Mouse (Mus musculus) central nervous system, embryonic 18 days (tissue): ENCODE results near the gene Nagpa. TPM values are rescaled to one million over a fixed set of nuclear protein-coding genes. Genes with fewer than 3 reads are reported as not detected.

ENCODE experiments used
- polyA plus RNA-seq: library from polyadenylated mRNA; depleted of rRNA; stranded (reverse); fragments of >200 nt; gene quantifications from 2 replicates; pipeline ENCODE4 v1.2.3, GENCODE M21; 2012; rRNA removed

Nagpa gene
- 9.6 and 10.4 TPM in 2 replicates for polyA plus RNA-seq

DNA sequence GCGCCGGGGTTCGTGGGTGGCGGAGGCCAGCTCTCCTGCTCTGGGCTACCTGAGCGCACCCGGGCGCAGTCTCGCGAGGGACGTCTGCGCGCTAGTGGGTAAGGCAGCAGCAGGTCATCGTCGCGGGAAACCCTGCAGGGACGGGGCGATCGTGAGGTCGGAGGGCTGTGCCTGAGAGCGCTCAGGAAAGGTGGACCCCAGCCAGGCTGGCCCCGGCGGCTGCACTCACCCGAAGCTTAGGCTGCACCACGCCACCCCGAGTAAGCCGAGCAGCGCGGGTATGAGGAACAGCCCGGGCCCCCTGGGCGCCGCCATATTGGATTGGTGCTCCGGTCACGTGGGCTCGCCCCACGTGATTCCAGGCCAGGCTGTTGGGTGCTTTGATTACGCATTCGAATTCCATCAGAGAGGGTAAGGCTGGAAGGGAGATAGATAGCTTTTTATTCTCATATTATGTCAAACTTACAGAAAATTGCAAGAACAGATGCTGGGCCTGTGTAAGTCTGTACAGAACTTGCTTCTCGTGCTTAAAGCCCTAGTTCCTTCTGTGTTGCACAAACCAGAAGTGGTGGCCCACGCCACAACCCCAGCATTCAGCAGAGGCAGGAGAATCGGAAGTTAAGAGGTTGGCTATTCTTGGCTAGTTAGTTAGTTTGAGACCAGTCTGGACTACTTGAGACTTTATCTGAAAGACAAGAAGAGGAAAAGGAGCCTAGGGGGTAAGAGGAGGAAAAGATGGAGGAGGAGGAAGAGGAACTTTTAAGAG lies at the start of gene Nagpa:
Gene Nagpa (minus strand): TSS at position 345 of the 766 bp plus-strand sequence.

DNA sequence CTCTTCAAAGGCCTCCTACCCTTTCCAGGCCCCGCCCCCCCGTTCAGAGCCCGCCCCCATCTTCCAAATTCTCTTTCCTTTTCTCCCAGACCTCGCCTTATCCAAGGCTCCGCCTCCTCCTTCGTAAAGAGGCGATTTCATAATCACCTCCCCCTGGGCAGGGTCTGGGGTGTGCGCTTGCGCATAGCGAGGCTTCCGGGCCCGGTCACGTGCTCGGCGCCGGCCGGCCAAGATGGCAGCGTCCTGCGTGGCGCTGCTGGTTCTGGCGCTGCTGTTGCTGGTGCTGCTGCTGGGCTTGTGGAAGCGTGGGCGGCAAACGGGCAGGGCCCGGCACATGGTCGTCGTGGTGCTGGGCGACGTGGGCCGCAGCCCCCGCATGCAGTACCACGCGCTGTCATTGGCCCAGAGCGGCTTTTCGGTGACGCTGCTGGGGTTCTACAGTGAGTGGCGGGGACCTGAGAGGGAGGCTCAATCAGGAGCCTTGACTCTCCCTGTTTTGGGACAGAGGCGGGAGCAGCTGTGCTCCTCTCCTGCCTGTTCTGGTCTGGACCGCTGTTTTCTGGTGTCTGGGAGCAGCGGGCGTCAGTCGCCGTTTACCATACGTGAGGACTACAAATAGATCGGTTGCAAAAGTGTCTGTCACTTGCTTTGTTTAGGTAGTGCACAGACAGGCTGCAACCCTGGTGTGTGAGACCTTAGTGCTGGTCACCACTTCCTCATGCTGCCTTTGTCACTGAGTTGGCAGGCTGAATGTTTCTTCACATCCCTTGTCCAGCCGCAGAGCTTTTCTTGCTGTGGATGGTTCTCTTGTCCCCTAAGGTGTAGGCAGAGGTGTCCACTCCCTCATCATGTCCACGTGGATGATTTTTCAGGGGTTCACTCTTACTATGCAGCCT lies 29.9 kb upstream of the Nagpa start, which contains the start of gene Alg1:
Gene Alg1 (plus strand): TSS at position 204 of the 896 bp plus-strand sequence.

DNA sequence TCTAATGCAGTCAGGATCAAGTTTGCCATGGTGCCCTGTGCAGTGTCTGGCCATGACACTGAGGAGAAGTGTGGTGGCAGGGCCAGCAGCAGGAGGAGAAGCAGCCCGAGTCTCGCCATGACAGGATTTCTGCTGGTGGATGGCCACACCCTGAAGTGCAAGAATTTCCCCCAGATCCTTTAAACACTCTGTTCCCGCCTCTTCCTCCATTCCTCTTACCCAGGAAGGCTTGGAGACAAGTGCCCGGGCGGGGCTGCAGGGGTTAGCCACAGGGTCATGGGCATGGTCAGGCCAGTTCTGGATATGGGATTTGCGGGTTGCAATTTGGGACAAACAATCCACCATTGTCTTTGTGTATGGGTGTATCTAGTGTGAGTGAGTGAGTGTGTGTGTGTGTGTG lies 18.3 kb upstream of the Nagpa start, which contains the start of gene AU021092:
Gene AU021092 (minus strand): TSS at position 160 of the 400 bp plus-strand sequence.

DNA sequence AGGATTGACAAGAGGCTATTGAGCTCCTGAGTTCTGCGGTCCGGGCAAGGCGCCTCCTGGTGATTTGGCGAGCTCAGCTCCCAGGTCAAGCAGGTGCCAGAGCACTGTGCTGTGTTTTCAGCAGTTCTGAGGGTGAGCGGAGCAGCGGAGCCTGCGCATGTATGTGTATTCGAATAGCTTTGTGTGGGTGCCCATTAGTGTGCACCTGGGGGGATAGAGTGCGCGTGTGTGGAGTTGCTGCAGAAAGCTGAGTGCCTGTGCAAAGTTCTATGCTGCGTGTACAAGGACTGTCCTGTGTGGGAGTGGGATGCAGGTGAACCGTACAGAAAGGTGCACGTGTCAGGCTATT lies 56.8 kb downstream of the Nagpa start, which contains the start of gene Sec14l5:
Gene Sec14l5 (plus strand): TSS at position 73 of the 349 bp plus-strand sequence.

Other genes starting within 250 kb of the Nagpa start
- 114 and 124 TPM in 2 replicates for gene Anks3, start 239.8 kb downstream of the Nagpa start, polyA plus RNA-seq
- 0.04 TPM in 1 of 2 replicates, not detected in the other for gene Sept12, start 206.2 kb downstream of the Nagpa start, polyA plus RNA-seq
- gene Smim22, start 196.7 kb downstream of the Nagpa start, polyA plus RNA-seq: 0.80 and 0.92 TPM in 2 replicates
- gene Rogdi, start 190.5 kb downstream of the Nagpa start, polyA plus RNA-seq: 109 and 119 TPM in 2 replicates
- gene Glyr1, start 154.1 kb downstream of the Nagpa start, polyA plus RNA-seq: 140 and 147 TPM in 2 replicates
- 27.3 and 27.5 TPM in 2 replicates for gene Ubn1, start 154.0 kb downstream of the Nagpa start, polyA plus RNA-seq
- gene Ppl, start 71.6 kb downstream of the Nagpa start, polyA plus RNA-seq: 0.07 and 2.2 TPM in 2 replicates
- gene Sec14l5, start 56.9 kb downstream of the Nagpa start, polyA plus RNA-seq: 0.51 and 0.68 TPM in 2 replicates
- 15.4 and 16.7 TPM in 2 replicates for gene AU021092, start 18.3 kb upstream of the Nagpa start, polyA plus RNA-seq
- 50.3 and 54.0 TPM in 2 replicates for gene Alg1, start 29.6 kb upstream of the Nagpa start, polyA plus RNA-seq
- gene Eef2kmt, start 52.0 kb upstream of the Nagpa start, polyA plus RNA-seq: 7.5 and 10.4 TPM in 2 replicates